Mouse (Mus musculus): ENCODE results near the gene Gtf2f2.

DNA sequence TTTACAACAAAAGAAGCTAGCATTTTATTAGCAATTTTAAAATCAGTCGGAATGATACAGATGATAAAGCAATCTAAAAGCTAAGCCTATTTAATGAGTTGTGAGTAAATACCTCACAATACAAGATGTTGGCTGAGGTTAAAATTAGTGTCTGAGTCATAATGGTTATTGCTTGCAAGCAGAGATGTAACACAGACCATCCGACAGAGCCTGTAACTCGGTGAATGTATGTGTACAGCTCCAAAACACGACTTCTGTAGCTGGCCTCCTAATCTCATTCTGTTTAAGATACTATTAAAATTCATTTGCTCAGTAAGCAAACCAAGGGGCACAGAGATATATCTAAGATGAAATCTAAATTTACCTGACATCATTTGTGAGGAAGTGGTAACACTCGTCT is 43.4 kb downstream of the Gtf2f2 start:
- TF ChIP-seq CTCF (IDR thresholded peaks at IDR 0.05; ENCODE audit: control insufficient read depth, insufficient read depth, insufficient replicate concordance, low read depth, low read length) (no peak), POLR2A (IDR thresholded peaks at IDR 0.05; ENCODE audit: control insufficient read depth, low read depth, low read length) (no peak)
